Mouse (Mus musculus) cortical plate, adult 2 months (tissue): ENCODE results near the gene Sorbs1. TPM values are rescaled to one million over a fixed set of nuclear protein-coding genes. Genes with fewer than 3 reads are reported as not detected.
A peak's percentile ranks its signal among the peaks of the same experiment; 100 is the strongest.

Experiments
- H3K27ac ChIP-seq: fragments of 200-500 bp; 2 replicates; pipeline ENCODE4 v1.5.1; 2012; ENCODE audit warnings: low read length, control low read depth, inconsistent platforms; ENCODE audit not compliant: insufficient read depth
- H3K4me1 ChIP-seq: fragments of 200-500 bp; 2 replicates; pipeline ENCODE4 v1.6.1; 2011; ENCODE audit warnings: low read length; ENCODE audit not compliant: control insufficient read depth, insufficient read depth
- H3K4me3 ChIP-seq: fragments of 200-500 bp; 2 replicates; pipeline ENCODE4 v1.5.1; 2011; ENCODE audit warnings: mild to moderate bottlenecking, low read length, control low read depth; ENCODE audit not compliant: insufficient read depth
- CTCF ChIP-seq: fragments of 200-500 bp; IDR thresholded peaks from 2 replicates; pipeline ENCODE4 v1.5.1; 2011; ENCODE audit warnings: mild to moderate bottlenecking, control low read depth, low read length; ENCODE audit not compliant: insufficient read depth; ENCODE audit errors: extremely low read depth
- POLR2A ChIP-seq: fragments of 200-500 bp; IDR thresholded peaks from 2 replicates; pipeline ENCODE4 v1.6.1; 2011; ENCODE audit warnings: mild to moderate bottlenecking, low read length, control low read depth; ENCODE audit not compliant: insufficient read depth; ENCODE audit errors: extremely low read depth
- polyA plus RNA-seq: library from polyadenylated mRNA; depleted of rRNA; stranded (reverse); fragments of >200 nt; gene quantifications from 2 replicates; pipeline ENCODE4 v1.2.3, GENCODE M21; 2012

The Sorbs1 gene
- polyA plus RNA-seq, 1 experiment: 81.5 TPM

- Histone ChIP-seq H3K4me3 (no peak overlapping the region), H3K4me1 (peaks cover 9% of the 10 kb centered on the region; the same call in 1 of the 2 replicates), H3K27ac (no peak overlapping the region)
- TF ChIP-seq POLR2A: no peak
- TF ChIP-seq CTCF: no peak
Observed at GRCm38 (mm10) chr19:40294231-40294630, 219.3 kb downstream of the Sorbs1 start.

DNA sequence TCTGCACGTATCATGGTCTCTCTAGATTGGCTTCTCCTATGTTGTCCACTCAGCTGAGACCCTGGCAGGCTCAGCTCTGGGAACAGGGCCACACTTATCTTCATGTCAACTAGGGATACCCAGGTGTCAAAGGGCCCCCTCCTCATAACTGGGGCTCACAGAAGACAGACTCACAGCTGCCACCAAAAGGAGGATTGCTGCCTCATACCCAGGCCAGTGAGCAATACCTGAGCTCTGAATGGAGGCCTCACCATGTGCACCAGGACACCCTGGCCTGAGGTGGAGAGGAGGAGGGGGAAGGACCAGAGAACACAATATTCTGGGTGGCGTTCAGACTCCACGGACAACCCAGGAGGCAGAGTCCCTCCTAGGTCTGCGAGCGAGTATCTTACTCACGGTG lies 219.8 kb downstream of the Sorbs1 start:
- Histone ChIP-seq H3K4me1 (peaks cover 9% of the 10 kb centered on the region; the same call in 1 of the 2 replicates), H3K27ac (no peak overlapping the region), H3K4me3 (no peak overlapping the region)
- TF ChIP-seq POLR2A: no peak
- no peak for TF ChIP-seq CTCF

DNA sequence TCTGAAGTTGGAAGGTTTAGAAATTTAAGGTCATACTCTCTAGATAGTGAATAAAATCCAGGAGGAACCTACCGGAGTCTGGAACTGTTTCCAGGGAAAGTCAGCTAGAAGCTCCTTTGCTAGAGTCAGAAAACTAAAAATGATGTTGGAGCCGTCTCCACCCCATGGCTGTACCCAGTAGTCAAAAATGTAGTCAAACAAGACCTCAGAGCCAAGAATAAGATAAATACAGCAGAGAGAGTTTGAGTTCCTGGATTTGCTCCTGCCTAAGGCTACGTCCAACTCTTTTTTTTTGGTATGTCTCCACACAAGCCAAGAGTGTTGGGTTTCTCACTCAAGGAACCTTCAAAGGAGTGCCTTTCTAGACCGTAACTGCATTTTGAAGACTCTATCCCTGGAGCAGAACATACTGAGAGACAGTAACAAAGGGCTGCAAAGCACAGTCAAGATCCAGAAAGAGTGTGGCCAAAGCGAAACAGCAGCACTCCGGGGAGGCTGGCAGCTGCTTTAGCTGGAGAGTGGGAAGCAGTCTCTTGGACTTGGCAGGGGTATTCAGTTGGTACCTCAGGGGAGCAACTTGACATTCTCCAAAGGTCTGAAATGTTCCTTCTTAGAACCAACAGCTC lies 223.4 kb downstream of the Sorbs1 start:
- Histone ChIP-seq H3K4me3 (no peak overlapping the region), H3K4me1 (peaks cover 3% of the 10 kb centered on the region), H3K27ac (peak overlapping the region; percentile 7; the same call in 1 of the 2 replicates)
- TF ChIP-seq CTCF (no peak), POLR2A (no peak)

- H3K4me1 ChIP-seq: peaks cover 3% of the 10 kb centered on the region
- no peak overlapping the region for H3K4me3 ChIP-seq
- TF ChIP-seq POLR2A: no peak
- no peak for TF ChIP-seq CTCF
- H3K27ac ChIP-seq: no peak overlapping the region
Observed at GRCm38 (mm10) chr19:40288415-40288814, 225.2 kb downstream of the Sorbs1 start.

DNA sequence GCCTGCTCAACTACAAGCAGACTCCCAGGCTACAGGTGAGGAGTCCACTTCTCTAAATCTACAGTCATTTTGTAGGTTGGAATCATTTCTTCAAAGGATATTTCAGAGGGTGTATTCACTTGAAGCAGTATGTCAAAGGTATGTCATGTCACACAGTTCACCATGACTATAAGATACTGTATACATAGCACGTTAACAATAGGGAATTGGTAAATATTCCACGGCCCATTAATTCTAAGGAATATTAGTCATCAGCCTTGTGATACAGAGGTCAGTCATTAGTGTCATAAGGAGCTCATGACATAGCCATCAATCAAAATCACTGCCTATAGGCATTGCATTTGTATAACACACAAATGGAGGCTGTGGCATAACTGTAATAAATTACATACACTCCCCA lies 228.9 kb downstream of the Sorbs1 start:
- H3K4me1 ChIP-seq: no peaks in the 10 kb centered on the region; the same call in 1 of the 2 replicates
- no peak for TF ChIP-seq CTCF
- TF ChIP-seq POLR2A: no peak
- no peak overlapping the region for H3K27ac ChIP-seq
- no peak overlapping the region for H3K4me3 ChIP-seq

DNA sequence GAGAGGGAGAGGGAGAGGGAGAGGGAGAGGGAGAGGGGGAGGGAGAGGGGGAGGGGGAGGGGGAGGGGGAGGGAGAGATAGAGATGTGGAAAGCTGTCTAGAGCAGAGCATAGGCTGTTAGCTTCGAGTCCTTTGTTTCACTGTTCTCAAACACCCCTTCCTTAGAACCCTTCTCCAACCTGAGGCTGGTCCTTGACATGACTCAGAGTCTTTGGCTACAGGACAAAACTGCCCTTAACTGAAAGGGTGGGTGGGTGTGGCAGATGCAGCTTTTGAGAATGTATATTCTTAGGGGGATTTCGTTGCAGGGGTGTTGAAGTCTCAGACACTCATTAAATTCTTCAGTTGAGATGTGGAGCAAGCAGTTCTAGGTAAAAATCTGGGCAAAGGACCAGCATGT lies 230.2 kb downstream of the Sorbs1 start:
- TF ChIP-seq CTCF: no peak
- TF ChIP-seq POLR2A: no peak
- Histone ChIP-seq H3K4me3 (no peak overlapping the region), H3K27ac (no peak overlapping the region), H3K4me1 (no peaks in the 10 kb centered on the region; the same call in 1 of the 2 replicates)

GRCm38 (mm10) chr19:40278372-40279023 lies 235.1 kb downstream of the Sorbs1 start:
- TF ChIP-seq CTCF (no peak), POLR2A (no peak)
- Histone ChIP-seq H3K4me1 (no peaks in the 10 kb centered on the region), H3K4me3 (no peak overlapping the region), H3K27ac (no peak overlapping the region)

- TF ChIP-seq POLR2A (no peak), CTCF (no peak)
- no peaks in the 10 kb centered on the region for H3K4me1 ChIP-seq
- no peak overlapping the region for H3K27ac ChIP-seq
- H3K4me3 ChIP-seq: no peak overlapping the region
Observed at GRCm38 (mm10) chr19:40277494-40277893, 236.1 kb downstream of the Sorbs1 start.

DNA sequence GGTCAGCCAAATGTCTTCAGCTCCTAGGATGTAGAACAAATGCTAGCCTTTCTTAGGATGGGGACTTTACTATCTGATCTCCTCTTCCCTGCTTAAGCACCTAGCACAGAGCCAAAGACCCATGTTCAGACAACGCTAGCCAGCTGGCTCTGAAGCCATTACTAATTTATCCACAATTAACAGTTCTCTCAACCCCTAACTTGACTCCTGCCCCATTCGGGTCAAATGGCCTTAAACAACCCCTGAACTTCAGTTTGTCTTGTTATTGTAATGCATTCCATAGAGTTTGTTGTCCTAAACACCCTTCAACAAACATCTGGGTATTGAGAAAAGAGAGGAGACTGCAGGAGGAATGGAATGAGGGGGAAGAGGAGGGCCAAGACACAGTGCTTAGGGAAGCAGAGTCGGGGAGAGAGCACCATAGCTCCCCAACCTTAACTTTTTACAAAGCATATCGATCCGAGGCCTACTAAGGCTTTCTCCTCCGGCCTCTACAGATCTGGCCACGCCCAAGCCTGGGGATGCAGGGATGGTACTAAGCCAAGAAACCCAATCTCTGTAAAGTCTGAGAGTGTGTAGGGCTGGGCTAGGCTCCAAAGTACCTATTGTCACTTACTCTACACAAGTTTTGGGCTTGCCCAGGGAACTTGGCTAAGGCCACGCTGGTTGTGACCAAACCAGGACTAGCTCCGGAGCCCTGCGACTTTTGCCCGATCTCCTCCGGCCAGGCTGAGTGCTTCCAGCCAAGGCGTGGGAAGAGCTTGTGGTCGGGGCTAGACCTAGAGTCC lies 238.0 kb downstream of the Sorbs1 start:
- H3K4me3 ChIP-seq: no peak overlapping the region
- H3K4me1 ChIP-seq: no peaks in the 10 kb centered on the region; the same call in 1 of the 2 replicates
- no peak for TF ChIP-seq CTCF
- no peak for TF ChIP-seq POLR2A
- no peak overlapping the region for H3K27ac ChIP-seq

DNA sequence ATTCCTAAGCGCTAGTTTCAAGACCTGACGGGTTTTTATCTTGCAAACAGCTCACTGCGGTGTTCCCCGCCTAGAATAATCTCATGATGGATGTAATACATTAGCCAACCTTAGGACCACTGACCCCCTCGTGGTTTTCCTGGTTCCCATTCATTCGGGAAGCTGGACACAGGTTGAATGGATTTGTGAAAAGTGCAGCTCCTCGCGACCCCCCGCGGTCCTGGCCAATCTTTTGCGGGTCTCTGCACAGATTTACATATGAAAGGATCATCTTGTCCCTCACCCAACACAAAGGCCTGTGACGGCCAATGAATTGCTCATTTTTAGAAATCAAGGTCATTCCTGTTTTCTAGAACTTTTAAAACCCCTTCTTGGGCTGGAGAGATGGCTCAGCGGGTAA lies 240.9 kb downstream of the Sorbs1 start:
- TF ChIP-seq CTCF (no peak), POLR2A (no peak)
- Histone ChIP-seq H3K4me3 (no peak overlapping the region), H3K4me1 (no peaks in the 10 kb centered on the region; the same call in 1 of the 2 replicates), H3K27ac (no peak overlapping the region)
